Mouse (Mus musculus) lung, postnatal 10 days (tissue): Measurements from ENCODE around the gene Fam205a4.
"Not testable (repeated sequence)": the region's sequence is repeated elsewhere in the genome, so short reads cannot be mapped to it uniquely, and the experiment has no call there.

Experiments used
- DNase-seq: peaks from one replicate; pipeline ENCODE4 v3.0.0; 2021

The Fam205a4 gene

DNA sequence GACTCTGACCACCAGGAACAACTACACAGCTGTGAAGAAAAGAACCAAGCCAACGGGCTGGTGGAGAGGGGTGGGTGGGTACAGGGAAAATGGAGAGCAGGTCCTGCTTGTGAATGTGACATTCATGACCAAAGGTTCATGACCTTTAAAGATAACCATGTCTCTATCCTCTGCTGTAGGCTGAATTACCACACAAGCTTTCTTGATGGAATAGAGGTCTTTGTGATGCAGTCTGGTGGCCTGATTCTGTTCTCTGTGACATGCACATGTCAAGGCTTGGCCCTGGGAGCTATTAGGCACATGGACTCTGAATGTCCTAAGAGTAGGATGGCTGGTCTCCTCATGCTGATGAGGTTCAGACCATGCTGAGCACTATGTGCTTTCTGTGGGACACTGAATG is at the start of gene Fam205a4:
Fam205a4 (plus strand) TSS at position 301 of the 400 bp plus-strand sequence.
- DNase-seq = not testable (repeated sequence)

GRCm38 (mm10) chr4:41941272-41941671 is 24.6 kb upstream of the Fam205a4 start, which contains the start of gene Gm20878:
Gene Gm20878 (plus strand): TSS chr4:41941572.
- DNase-seq = not testable (repeated sequence)
